Mouse (Mus musculus) bone marrow macrophage, adult 2 months (primary cell): ENCODE measurements around the gene Car6. TPM values are rescaled to one million over a fixed set of nuclear protein-coding genes. Genes with fewer than 3 reads are reported as not detected.

Experiments used
- H3K27ac ChIP-seq: 2 replicates; pipeline ENCODE4 v1.5.1; 2012; ENCODE audit warnings: low read depth, low read length; ENCODE audit not compliant: insufficient read depth
- H3K4me1 ChIP-seq: 2 replicates; pipeline ENCODE4 v1.6.1; 2012; ENCODE audit warnings: low read length; ENCODE audit not compliant: control insufficient read depth, insufficient read depth
- H3K4me3 ChIP-seq: 2 replicates; pipeline ENCODE4 v1.5.1; 2012; ENCODE audit warnings: mild to moderate bottlenecking, low read length, moderate library complexity; ENCODE audit not compliant: insufficient read depth
- CTCF ChIP-seq: IDR thresholded peaks from 2 replicates; pipeline ENCODE4 v1.5.1; 2012; ENCODE audit warnings: low read depth, mild to moderate bottlenecking, low read length, moderate library complexity
- POLR2A ChIP-seq: IDR thresholded peaks from 2 replicates; pipeline ENCODE4 v1.6.1; 2012; ENCODE audit warnings: mild to moderate bottlenecking, low read depth, low read length, borderline replicate concordance
- polyA plus RNA-seq: library from polyadenylated mRNA; stranded (reverse); fragments of >200 nt; gene quantifications from 2 replicates; pipeline ENCODE4 v1.2.4, GENCODE M21; 2012; ENCODE audit not compliant: missing spikeins, insufficient read depth, insufficient read length

Car6 gene
- polyA plus RNA-seq, 1 experiment, result not detected

DNA sequence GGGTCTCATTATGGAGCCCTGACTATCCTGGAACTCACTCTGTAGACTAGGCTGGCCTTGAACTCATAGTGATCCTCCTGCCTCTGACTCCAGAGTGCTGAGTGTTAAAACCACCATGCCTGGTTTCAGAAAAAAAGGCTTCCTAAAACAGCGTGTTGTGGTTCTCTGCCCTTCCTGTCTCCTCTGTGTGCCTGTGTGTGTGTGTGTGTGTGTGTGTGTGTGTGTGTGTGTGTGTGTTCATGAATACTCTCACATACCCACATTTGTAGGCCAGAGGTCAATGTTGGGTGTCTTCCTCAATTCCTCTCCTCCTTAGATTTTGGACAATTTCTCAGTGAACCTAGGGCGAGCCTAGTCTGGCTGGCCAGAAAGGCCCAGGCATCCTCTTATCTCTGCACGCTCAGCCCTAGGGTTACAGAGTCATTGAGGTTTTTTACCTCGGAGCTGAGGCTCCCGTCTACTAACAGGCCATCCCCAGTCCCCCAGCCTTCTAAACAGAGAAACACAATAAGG is 16.0 kb upstream of the Car6 start:
- TF ChIP-seq CTCF (no peak), POLR2A (no peak)
- peaks cover 34% of the 10 kb centered on the region for H3K4me1 ChIP-seq
- H3K27ac ChIP-seq, result peak overlapping the region; percentile 48
- H3K4me3 ChIP-seq, result no peak overlapping the region

DNA sequence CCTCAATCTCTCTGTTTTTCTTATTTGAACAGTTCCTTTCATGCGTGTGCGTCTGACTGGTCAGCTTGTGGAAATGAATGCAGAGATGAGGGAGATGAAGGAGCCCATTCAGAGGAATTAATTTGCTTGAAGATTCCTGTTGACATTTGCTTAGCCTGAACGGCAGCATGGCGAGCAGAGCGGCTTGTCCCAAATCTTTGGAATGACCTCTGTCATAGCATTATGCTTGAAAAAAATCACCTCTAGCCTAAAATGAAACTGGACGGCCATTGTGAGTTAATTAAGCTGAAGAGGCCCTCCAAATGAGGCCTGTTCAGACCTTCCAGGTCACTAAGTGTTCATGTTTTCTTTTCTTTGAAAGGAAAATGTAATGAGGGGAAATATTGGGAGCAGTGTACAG is 15.3 kb upstream of the Car6 start:
- no peak overlapping the region for H3K4me3 ChIP-seq
- TF ChIP-seq CTCF, result no peak
- no peak for TF ChIP-seq POLR2A
- peaks cover 41% of the 10 kb centered on the region for H3K4me1 ChIP-seq
- H3K27ac ChIP-seq, result 0 out of 2 replicates have a peak overlapping the region, but pooled peaks have one; percentile 25

DNA sequence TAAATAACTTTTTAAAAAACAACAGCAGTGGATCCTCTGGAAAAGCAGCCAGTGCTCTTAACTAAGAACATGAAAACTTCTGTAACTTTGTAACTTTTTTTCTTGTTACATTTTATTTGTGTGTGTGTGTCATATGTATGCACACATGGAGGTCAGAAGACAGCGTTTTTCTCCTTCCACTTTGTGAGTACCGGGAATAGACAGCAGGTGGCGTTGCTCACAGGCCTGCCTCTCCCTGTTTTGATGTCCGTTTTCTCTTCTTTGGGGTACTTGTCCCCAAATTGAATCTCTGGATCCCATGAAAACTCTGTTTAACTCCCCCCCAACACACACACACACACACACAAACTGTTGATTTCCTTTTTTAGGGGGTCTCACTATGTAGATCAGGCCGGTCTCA is 12.8 kb upstream of the Car6 start:
- peaks cover 40% of the 10 kb centered on the region for H3K4me1 ChIP-seq
- TF ChIP-seq CTCF (0 out of 2 replicates have a peak, but pooled peaks have one; percentile 9), POLR2A (no peak)

DNA sequence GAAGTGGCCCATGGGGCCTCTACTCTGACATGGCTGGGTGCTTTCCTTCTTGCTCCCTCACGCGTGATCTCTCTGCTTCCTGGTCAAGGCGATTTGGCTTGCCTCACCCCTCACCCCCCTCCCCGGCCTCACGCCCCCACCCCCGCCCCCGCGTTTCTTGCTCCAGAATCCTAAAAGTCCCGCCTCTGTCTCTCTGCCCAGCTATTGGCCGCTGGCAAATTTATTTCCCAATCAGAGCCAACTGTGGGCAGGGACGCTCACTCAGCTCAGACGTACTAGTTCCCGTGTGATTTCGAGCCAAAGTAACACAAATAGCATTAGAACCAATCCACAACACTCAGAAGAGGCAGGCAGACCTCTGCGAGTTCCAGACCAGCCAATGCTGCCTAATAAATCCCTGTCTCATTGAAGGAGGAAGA is 11.4 kb upstream of the Car6 start:
- Histone ChIP-seq H3K4me1 (peaks cover 38% of the 10 kb centered on the region), H3K27ac (peak overlapping the region; percentile 92), H3K4me3 (peak overlapping the region; percentile 20)
- no peak for TF ChIP-seq CTCF
- TF ChIP-seq POLR2A, result no peak

More for the DNA sequence above, 12.8 kb upstream of the Car6 start:
- H3K27ac ChIP-seq, result no peak overlapping the region
- no peak overlapping the region for H3K4me3 ChIP-seq

DNA sequence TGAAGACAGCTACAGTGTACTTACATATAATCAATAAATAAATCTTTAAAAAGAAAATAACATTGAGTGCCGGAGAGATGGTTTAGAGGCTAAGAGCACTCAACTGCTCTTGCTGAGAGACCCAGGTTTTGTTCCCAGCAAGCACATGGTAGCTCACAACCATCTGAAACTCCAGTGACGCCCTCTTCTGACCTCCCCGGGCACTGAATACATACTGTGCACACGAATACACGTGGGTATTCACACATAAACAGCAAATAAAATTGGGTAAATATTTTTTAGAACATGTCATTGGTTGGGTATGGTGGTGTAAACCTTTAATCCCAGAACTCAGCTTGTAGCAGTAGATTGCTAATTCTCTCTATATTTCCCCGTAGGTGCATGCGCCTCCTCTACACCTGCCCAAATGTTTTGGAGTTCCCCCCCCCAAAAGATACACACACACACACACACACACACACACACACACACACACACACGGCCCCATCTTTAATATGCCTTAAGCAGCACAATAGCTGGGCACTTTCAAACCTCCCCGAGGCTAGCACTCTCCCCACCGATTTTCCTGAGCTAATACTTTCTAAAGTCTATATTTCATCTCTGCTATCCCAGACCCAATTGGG is 10.9 kb upstream of the Car6 start:
- TF ChIP-seq CTCF (no peak), POLR2A (no peak)
- Histone ChIP-seq H3K4me1 (peaks cover 34% of the 10 kb centered on the region), H3K4me3 (peak overlapping the region; percentile 20; the same call in 1 of the 2 replicates), H3K27ac (peak overlapping the region; percentile 92)

DNA sequence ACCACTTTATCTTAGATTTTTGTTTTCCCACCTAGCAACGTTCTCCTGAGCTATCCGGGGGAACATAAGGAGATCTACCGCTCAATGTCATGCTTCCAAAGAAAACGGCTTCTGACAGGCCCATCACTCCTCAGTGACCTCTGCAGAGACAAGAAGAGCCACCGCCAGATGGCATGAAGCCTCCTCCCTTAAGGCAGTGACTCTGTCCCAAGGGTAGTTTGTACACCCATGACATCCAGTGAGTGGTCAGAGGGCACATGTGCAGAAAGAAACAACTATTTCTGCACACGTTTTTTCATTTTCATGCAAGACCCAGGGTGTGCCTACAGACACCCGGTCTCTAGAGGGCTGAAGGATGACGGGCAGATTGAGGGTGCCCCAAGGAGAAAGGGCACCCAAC is 9.2 kb upstream of the Car6 start:
- no peak overlapping the region for H3K27ac ChIP-seq
- TF ChIP-seq POLR2A, result no peak
- no peak for TF ChIP-seq CTCF
- peaks cover 22% of the 10 kb centered on the region for H3K4me1 ChIP-seq
- no peak overlapping the region for H3K4me3 ChIP-seq

DNA sequence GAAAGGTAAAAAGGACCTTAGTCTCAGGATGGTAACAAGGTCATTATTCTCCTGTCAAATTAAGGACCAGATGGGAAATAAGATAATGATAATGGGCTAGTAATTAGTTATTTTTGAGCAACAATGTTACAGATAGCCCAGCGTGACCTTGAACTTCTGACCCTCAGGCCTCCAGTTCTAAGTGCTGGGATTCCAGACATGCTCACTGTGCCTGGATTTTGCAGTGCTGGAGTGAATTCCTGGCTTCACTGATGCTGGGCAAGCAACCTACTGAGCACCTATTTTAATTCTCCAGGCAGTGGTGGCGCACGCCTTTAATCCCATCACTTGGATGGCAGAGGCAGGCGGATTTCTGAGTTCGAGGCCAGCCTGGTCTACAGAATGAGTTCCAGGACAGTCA is 8.6 kb upstream of the Car6 start:
- TF ChIP-seq POLR2A (no peak), CTCF (no peak)
- Histone ChIP-seq H3K4me1 (peaks cover 22% of the 10 kb centered on the region), H3K27ac (no peak overlapping the region), H3K4me3 (no peak overlapping the region)

DNA sequence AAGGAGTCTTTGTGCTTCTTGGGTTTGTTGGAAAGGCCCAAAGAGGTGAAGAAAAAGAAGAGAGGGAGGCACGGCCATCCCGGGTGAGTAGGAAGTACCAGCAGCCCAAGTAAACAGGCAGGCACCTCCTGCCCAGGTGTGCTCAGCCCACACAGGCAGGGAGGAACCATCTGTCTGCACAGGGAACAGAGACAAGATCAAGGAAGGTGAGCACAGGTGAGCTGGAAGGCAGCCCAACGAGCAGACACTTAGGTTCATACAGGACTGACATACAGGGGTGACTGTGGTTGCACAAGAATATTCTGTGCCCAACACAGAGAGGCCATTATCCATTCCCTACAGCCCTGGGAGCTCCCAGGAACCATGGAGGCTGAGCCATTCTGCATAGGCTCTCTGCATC is 3.7 kb upstream of the Car6 start:
- Histone ChIP-seq H3K4me3 (no peak overlapping the region), H3K4me1 (peaks cover 14% of the 10 kb centered on the region), H3K27ac (no peak overlapping the region)
- no peak for TF ChIP-seq CTCF
- TF ChIP-seq POLR2A, result no peak

DNA sequence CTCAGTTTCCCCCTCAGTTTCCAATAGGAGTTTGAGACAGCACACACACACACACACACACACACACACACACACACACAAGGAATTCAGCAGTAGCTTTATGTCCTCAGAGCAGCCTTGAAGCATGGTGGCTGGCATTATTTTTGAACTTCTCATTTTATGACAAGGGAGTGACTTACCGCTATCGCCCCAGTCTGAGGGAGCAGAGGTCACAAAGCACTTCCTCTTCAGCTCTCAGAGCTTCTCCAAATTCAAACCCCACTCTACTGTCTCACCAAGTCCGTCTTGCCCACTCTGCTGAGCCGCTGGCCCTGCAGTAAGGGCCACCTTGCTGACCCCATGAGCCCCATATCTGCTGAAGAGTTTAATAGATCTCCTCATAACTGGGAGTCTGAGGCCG is 1.6 kb upstream of the Car6 start:
- H3K27ac ChIP-seq, result peak overlapping the region; percentile 83
- peaks cover 14% of the 10 kb centered on the region for H3K4me1 ChIP-seq
- no peak for TF ChIP-seq CTCF
- no peak for TF ChIP-seq POLR2A
- H3K4me3 ChIP-seq, result no peak overlapping the region

DNA sequence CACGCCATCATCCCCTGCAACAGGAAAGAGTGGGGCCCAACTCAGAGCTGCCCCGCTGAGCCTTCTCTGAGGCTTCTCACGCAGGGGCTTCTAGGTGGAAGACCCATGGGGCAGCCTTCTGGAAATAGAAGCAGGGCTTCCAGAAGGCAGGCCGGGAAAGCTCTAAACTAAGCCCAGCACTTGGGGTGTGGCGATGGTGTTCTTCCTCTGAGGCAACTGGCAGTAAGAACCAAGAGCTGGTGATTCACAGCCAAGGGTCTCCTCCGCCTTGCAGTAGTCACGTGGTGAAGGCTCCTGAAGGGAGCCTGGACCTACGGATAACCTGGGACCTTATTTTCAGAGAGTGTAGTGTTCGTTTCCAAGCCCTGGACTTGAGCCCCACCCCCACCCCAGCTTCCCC is 2.9 kb downstream of the Car6 start:
- TF ChIP-seq POLR2A (no peak), CTCF (no peak)
- Histone ChIP-seq H3K4me3 (no peak overlapping the region), H3K4me1 (peaks cover 10% of the 10 kb centered on the region), H3K27ac (no peak overlapping the region)
